Mouse (Mus musculus) lung, embryonic 15.5 days (tissue): ENCODE data around the gene Elane. TPM values are rescaled to one million over a fixed set of nuclear protein-coding genes. Genes with fewer than 3 reads are reported as not detected.

Source experiments
- ATAC-seq: fragments of 200-750 bp; cut with Nextera tagmentation; 2 replicates; pipeline ENCODE4 v1.8.0; 2017; ENCODE audit warnings: moderate number of reproducible peaks, borderline replicate concordance; ENCODE audit not compliant: low FRiP score, low TSS enrichment; ENCODE audit errors: extremely low read depth
- H3K27ac ChIP-seq: fragments of 300-500 bp; sonication (generic); 2 replicates; pipeline ENCODE4 v1.5.1; 2015; ENCODE audit warnings: moderate library complexity, mild to moderate bottlenecking, inconsistent platforms
- H3K27me3 ChIP-seq: fragments of 300-500 bp; sonication (generic); 2 replicates; pipeline ENCODE4 v1.6.1; 2015; ENCODE audit warnings: inconsistent platforms
- H3K36me3 ChIP-seq: fragments of 300-500 bp; sonication (generic); 2 replicates; pipeline ENCODE4 v1.6.1; 2015; ENCODE audit warnings: inconsistent platforms
- H3K4me1 ChIP-seq: fragments of 300-500 bp; sonication (generic); 2 replicates; pipeline ENCODE4 v1.6.1; 2015; ENCODE audit warnings: inconsistent platforms
- H3K4me2 ChIP-seq: fragments of 300-500 bp; sonication (generic); 2 replicates; pipeline ENCODE4 v1.6.1; 2015; ENCODE audit warnings: inconsistent platforms, mild to moderate bottlenecking, moderate library complexity
- H3K4me3 ChIP-seq: fragments of 300-500 bp; sonication (generic); 2 replicates; pipeline ENCODE4 v1.5.1; 2015; ENCODE audit warnings: mild to moderate bottlenecking, inconsistent platforms
- H3K9ac ChIP-seq: fragments of 300-500 bp; sonication (generic); 2 replicates; pipeline ENCODE4 v1.6.1; 2015; ENCODE audit warnings: inconsistent platforms
- H3K9me3 ChIP-seq: fragments of 300-500 bp; sonication (generic); 2 replicates; pipeline ENCODE4 v1.6.1; 2016; ENCODE audit warnings: inconsistent platforms
- WGBS: fragments of 180-500 bp; shearing (Covaris S2); methylation state at CpG from one replicate; pipeline ENCODE4 v1.1.7; 2015; 5-methylcytosine and 5-hydroxymethylcytosine counted together
- polyA plus RNA-seq: library from polyadenylated mRNA; unstranded; fragments of >200 nt; fragmentation: Nextera tagmentation; extraction: Ambion mirVana; gene quantifications from 2 replicates; pipeline ENCODE4 v1.2.1, GENCODE M21; 2015

Elane gene
- polyA plus RNA-seq, 1 experiment from 2014 or later = 0.25 TPM

GRCm38 (mm10) chr10:79919251-79919849 is 33.3 kb downstream of the Elane start:
- ATAC-seq = 0 out of 2 replicates have a peak, but pooled peaks have one; percentile 9
- Histone ChIP-seq H3K27ac (no peak overlapping the region), H3K4me2 (peak overlapping the region; percentile 47), H3K9ac (no peak overlapping the region), H3K9me3 (no peaks in the 10 kb centered on the region), H3K27me3 (peaks cover 62% of the 10 kb centered on the region), H3K36me3 (no peaks in the 10 kb centered on the region), H3K4me3 (peak overlapping the region; percentile 19), H3K4me1 (peaks cover 57% of the 10 kb centered on the region)
- 5% methylated on average over 21 of the region's 21 CpGs for WGBS

- no peak; the same call in 1 of the 2 replicates for ATAC-seq
- peak overlapping the region; percentile 53; the same call in 1 of the 2 replicates for H3K4me2 ChIP-seq
- peaks cover 62% of the 10 kb centered on the region for H3K27me3 ChIP-seq
- H3K9me3 ChIP-seq = no peaks in the 10 kb centered on the region
- 20% methylated on average over 26 of the region's 26 CpGs for WGBS
- no peaks in the 10 kb centered on the region for H3K36me3 ChIP-seq
- H3K27ac ChIP-seq = no peak overlapping the region
- peaks cover 48% of the 10 kb centered on the region for H3K4me1 ChIP-seq
- H3K9ac ChIP-seq = no peak overlapping the region
- H3K4me3 ChIP-seq = peak overlapping the region; percentile 29
These were observed 34.2 kb downstream of the Elane start for GRCm38 (mm10) chr10:79920056-79920890.

DNA sequence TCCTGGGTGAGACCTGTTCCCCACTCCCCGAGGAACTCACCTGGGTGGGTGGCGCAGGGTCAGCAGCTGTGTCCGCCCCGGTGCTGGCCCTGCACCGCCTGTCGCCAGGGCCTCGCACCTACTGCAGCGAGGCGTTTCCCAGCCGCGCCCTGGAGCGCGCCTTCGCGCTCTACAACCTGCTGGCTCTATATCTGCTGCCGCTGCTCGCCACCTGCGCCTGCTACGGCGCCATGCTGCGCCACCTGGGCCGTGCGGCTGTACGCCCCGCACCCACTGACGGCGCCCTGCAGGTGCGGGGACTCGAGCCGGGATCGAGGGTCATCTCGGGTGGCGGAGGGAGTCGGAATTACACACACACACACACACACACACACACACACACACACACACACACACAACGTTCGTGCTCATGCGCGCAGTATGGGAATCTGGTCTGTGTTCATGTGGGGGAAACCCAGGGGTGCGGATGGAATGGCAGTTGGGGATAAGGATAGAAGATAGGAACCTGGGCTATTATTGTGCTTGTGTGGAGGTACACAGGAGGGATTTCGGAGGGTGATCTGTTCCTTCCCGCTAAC is 35.0 kb downstream of the Elane start, which contains the start of gene R3hdm4:
Gene R3hdm4 (minus strand): TSS at position 251 of the 578 bp plus-strand sequence.
- ATAC-seq = no peak
- H3K9me3 ChIP-seq = no peaks in the 10 kb centered on the region
- no peaks in the 10 kb centered on the region for H3K36me3 ChIP-seq
- peak within 1 kb of the TSS; percentile 53 for H3K4me2 ChIP-seq
- 4% methylated on average over 41 of the region's 41 CpGs for WGBS
- peak within 1 kb of the TSS; percentile 24; the same call in 1 of the 2 replicates for H3K9ac ChIP-seq
- H3K4me3 ChIP-seq = peak within 1 kb of the TSS; percentile 29
- H3K27me3 ChIP-seq = peaks cover 62% of the 10 kb centered on the region
- H3K27ac ChIP-seq = no peak within 1 kb of the TSS
- H3K4me1 ChIP-seq = peaks cover 47% of the 10 kb centered on the region

GRCm38 (mm10) chr10:79921572-79921971 is 35.5 kb downstream of the Elane start:
- Histone ChIP-seq H3K4me3 (peak overlapping the region; percentile 29), H3K27ac (no peak overlapping the region), H3K36me3 (no peaks in the 10 kb centered on the region), H3K4me1 (peaks cover 48% of the 10 kb centered on the region), H3K4me2 (peak overlapping the region; percentile 53), H3K9ac (peak overlapping the region; percentile 24; the same call in 1 of the 2 replicates), H3K27me3 (peaks cover 62% of the 10 kb centered on the region), H3K9me3 (no peaks in the 10 kb centered on the region)
- WGBS = 2% methylated on average over 34 of the region's 34 CpGs
- no peak for ATAC-seq

- Histone ChIP-seq H3K9ac (no peak overlapping the region), H3K4me3 (peak overlapping the region; percentile 77), H3K27ac (no peak overlapping the region), H3K27me3 (peaks cover 34% of the 10 kb centered on the region), H3K4me2 (peak overlapping the region; percentile 91), H3K4me1 (peaks cover 45% of the 10 kb centered on the region), H3K9me3 (no peaks in the 10 kb centered on the region), H3K36me3 (no peaks in the 10 kb centered on the region)
- ATAC-seq = no peak
- WGBS = 9% methylated on average over 29 of the region's 29 CpGs
These were observed 39.1 kb downstream of the Elane start for GRCm38 (mm10) chr10:79924998-79925784.

- Histone ChIP-seq H3K4me2 (peak overlapping the region; percentile 91), H3K4me3 (peak overlapping the region; percentile 77), H3K27me3 (peaks cover 27% of the 10 kb centered on the region), H3K36me3 (no peaks in the 10 kb centered on the region), H3K4me1 (peaks cover 43% of the 10 kb centered on the region), H3K27ac (peak overlapping the region; percentile 93), H3K9me3 (no peaks in the 10 kb centered on the region), H3K9ac (peak overlapping the region; percentile 81)
- ATAC-seq = no peak; the same call in 1 of the 2 replicates
- 5% methylated on average over 15 of the region's 15 CpGs for WGBS
These were observed 39.9 kb downstream of the Elane start for GRCm38 (mm10) chr10:79925785-79926490.

GRCm38 (mm10) chr10:79926491-79927323 is 40.7 kb downstream of the Elane start, which contains the start of gene Arid3a:
TSS of gene Arid3a (plus strand) at chr10:79927043.
- ATAC-seq = peak; percentile 71
- peak within 1 kb of the TSS; percentile 93 for H3K27ac ChIP-seq
- H3K9ac ChIP-seq = peak within 1 kb of the TSS; percentile 81
- peaks cover 44% of the 10 kb centered on the region for H3K4me1 ChIP-seq
- under 1% methylated on average over 63 of the region's 63 CpGs for WGBS
- peak within 1 kb of the TSS; percentile 77 for H3K4me3 ChIP-seq
- H3K27me3 ChIP-seq = peaks cover 19% of the 10 kb centered on the region
- H3K36me3 ChIP-seq = 0 out of 2 replicates have a peak, but pooled peaks cover under 1% of the 10 kb centered on the region
- no peaks in the 10 kb centered on the region for H3K9me3 ChIP-seq
- peak within 1 kb of the TSS; percentile 91 for H3K4me2 ChIP-seq

- under 1% methylated on average over 54 of the region's 54 CpGs for WGBS
- peaks cover 11% of the 10 kb centered on the region for H3K27me3 ChIP-seq
- peaks cover 50% of the 10 kb centered on the region for H3K4me1 ChIP-seq
- H3K9ac ChIP-seq = peak overlapping the region; percentile 81
- peak overlapping the region; percentile 91 for H3K4me2 ChIP-seq
- ATAC-seq = peak; percentile 14
- H3K9me3 ChIP-seq = no peaks in the 10 kb centered on the region
- peak overlapping the region; percentile 93 for H3K27ac ChIP-seq
- H3K4me3 ChIP-seq = peak overlapping the region; percentile 77
- 0 out of 2 replicates have a peak, but pooled peaks cover 3% of the 10 kb centered on the region for H3K36me3 ChIP-seq
These were observed 41.4 kb downstream of the Elane start for GRCm38 (mm10) chr10:79927324-79928029.

- under 1% methylated on average over 26 of the region's 29 CpGs for WGBS
- H3K36me3 ChIP-seq = 0 out of 2 replicates have a peak, but pooled peaks cover 3% of the 10 kb centered on the region
- ATAC-seq = no peak
- H3K27ac ChIP-seq = peak overlapping the region; percentile 93
- H3K27me3 ChIP-seq = peaks cover 5% of the 10 kb centered on the region
- H3K4me1 ChIP-seq = peaks cover 56% of the 10 kb centered on the region
- peak overlapping the region; percentile 77 for H3K4me3 ChIP-seq
- peak overlapping the region; percentile 91 for H3K4me2 ChIP-seq
- no peaks in the 10 kb centered on the region for H3K9me3 ChIP-seq
- H3K9ac ChIP-seq = peak overlapping the region; percentile 81
These were observed 42.1 kb downstream of the Elane start for GRCm38 (mm10) chr10:79928030-79928694.
